Mouse (Mus musculus): ENCODE data around the gene Ugp2. TPM values are rescaled to one million over a fixed set of nuclear protein-coding genes. Genes with fewer than 3 reads are reported as not detected.

The Ugp2 gene
- polyA plus RNA-seq, 1 experiment: 3.7 TPM

GRCm38 (mm10) chr11:21325781-21326180, 45.2 kb downstream of the Ugp2 start:
- H3K4me1 ChIP-seq (replicated peaks; ENCODE audit: control insufficient read depth, insufficient read depth, low read length): no peaks in the 10 kb centered on the region
- H3K4me3 ChIP-seq (ENCODE audit: control insufficient read depth, insufficient read depth, low read length): no peak overlapping the region
- no peak overlapping the region for H3K27ac ChIP-seq (ENCODE audit: control insufficient read depth, insufficient read depth, low read length)
- TF ChIP-seq POLR2A (IDR thresholded peaks at IDR 0.05; ENCODE audit: control insufficient read depth, extremely low read depth, insufficient read depth, low read length, poor library complexity): no peak
- no peak for TF ChIP-seq CTCF (IDR thresholded peaks at IDR 0.05; ENCODE audit: borderline replicate concordance, control insufficient read depth, extremely low read depth, insufficient read depth, low read length, poor library complexity)
- H3K27me3 ChIP-seq (ENCODE audit: control insufficient read depth, insufficient read depth, low read length): no peaks in the 10 kb centered on the region
- WGBS: 98% methylated on average over 5 of the region's 5 CpGs
- peaks cover 30% of the 10 kb centered on the region for H3K36me3 ChIP-seq (ENCODE audit: control insufficient read depth, insufficient read depth, low read length)
- DNase-seq: no peak

- no peak for TF ChIP-seq CTCF (IDR thresholded peaks at IDR 0.05; ENCODE audit: borderline replicate concordance, control insufficient read depth, extremely low read depth, insufficient read depth, low read length, poor library complexity)
- no peak for TF ChIP-seq POLR2A (IDR thresholded peaks at IDR 0.05; ENCODE audit: control insufficient read depth, extremely low read depth, insufficient read depth, low read length, poor library complexity)
- DNase-seq: no peak
- Histone ChIP-seq H3K4me1 (replicated peaks; ENCODE audit: control insufficient read depth, insufficient read depth, low read length) (no peaks in the 10 kb centered on the region), H3K27ac (ENCODE audit: control insufficient read depth, insufficient read depth, low read length) (no peak overlapping the region), H3K27me3 (ENCODE audit: control insufficient read depth, insufficient read depth, low read length) (no peaks in the 10 kb centered on the region), H3K4me3 (ENCODE audit: control insufficient read depth, insufficient read depth, low read length) (no peak overlapping the region), H3K36me3 (ENCODE audit: control insufficient read depth, insufficient read depth, low read length) (peaks cover 26% of the 10 kb centered on the region)
- 93% methylated on average over 3 of the region's 3 CpGs for WGBS
Observed at GRCm38 (mm10) chr11:21322349-21322748, 48.7 kb downstream of the Ugp2 start.

GRCm38 (mm10) chr11:21321577-21321976, 49.4 kb downstream of the Ugp2 start:
- 92% methylated on average over 3 of the region's 3 CpGs for WGBS
- Histone ChIP-seq H3K27me3 (ENCODE audit: control insufficient read depth, insufficient read depth, low read length) (no peaks in the 10 kb centered on the region), H3K4me1 (replicated peaks; ENCODE audit: control insufficient read depth, insufficient read depth, low read length) (no peaks in the 10 kb centered on the region), H3K4me3 (ENCODE audit: control insufficient read depth, insufficient read depth, low read length) (no peak overlapping the region), H3K27ac (ENCODE audit: control insufficient read depth, insufficient read depth, low read length) (no peak overlapping the region), H3K36me3 (ENCODE audit: control insufficient read depth, insufficient read depth, low read length) (peaks cover 28% of the 10 kb centered on the region)
- TF ChIP-seq POLR2A (IDR thresholded peaks at IDR 0.05; ENCODE audit: control insufficient read depth, extremely low read depth, insufficient read depth, low read length, poor library complexity) (no peak), CTCF (IDR thresholded peaks at IDR 0.05; ENCODE audit: borderline replicate concordance, control insufficient read depth, extremely low read depth, insufficient read depth, low read length, poor library complexity) (no peak)
- no peak for DNase-seq

GRCm38 (mm10) chr11:21313922-21314657, 56.9 kb downstream of the Ugp2 start:
- Histone ChIP-seq H3K4me3 (ENCODE audit: control insufficient read depth, insufficient read depth, low read length) (no peak overlapping the region), H3K27me3 (ENCODE audit: control insufficient read depth, insufficient read depth, low read length) (no peaks in the 10 kb centered on the region), H3K36me3 (ENCODE audit: control insufficient read depth, insufficient read depth, low read length) (peaks cover 40% of the 10 kb centered on the region), H3K27ac (ENCODE audit: control insufficient read depth, insufficient read depth, low read length) (no peak overlapping the region), H3K4me1 (replicated peaks; ENCODE audit: control insufficient read depth, insufficient read depth, low read length) (no peaks in the 10 kb centered on the region)
- TF ChIP-seq POLR2A (IDR thresholded peaks at IDR 0.05; ENCODE audit: control insufficient read depth, extremely low read depth, insufficient read depth, low read length, poor library complexity) (no peak), CTCF (IDR thresholded peaks at IDR 0.05; ENCODE audit: borderline replicate concordance, control insufficient read depth, extremely low read depth, insufficient read depth, low read length, poor library complexity) (no peak)
- no peak for DNase-seq
- 80% methylated on average over 9 of the region's 9 CpGs for WGBS

- Histone ChIP-seq H3K4me1 (replicated peaks; ENCODE audit: control insufficient read depth, insufficient read depth, low read length) (no peaks in the 10 kb centered on the region), H3K27ac (ENCODE audit: control insufficient read depth, insufficient read depth, low read length) (no peak overlapping the region), H3K4me3 (ENCODE audit: control insufficient read depth, insufficient read depth, low read length) (no peak overlapping the region), H3K36me3 (ENCODE audit: control insufficient read depth, insufficient read depth, low read length) (peaks cover 49% of the 10 kb centered on the region), H3K27me3 (ENCODE audit: control insufficient read depth, insufficient read depth, low read length) (no peaks in the 10 kb centered on the region)
- TF ChIP-seq POLR2A (IDR thresholded peaks at IDR 0.05; ENCODE audit: control insufficient read depth, extremely low read depth, insufficient read depth, low read length, poor library complexity): no peak
- no peak for TF ChIP-seq CTCF (IDR thresholded peaks at IDR 0.05; ENCODE audit: borderline replicate concordance, control insufficient read depth, extremely low read depth, insufficient read depth, low read length, poor library complexity)
- no peak for DNase-seq
- WGBS: 92% methylated on average over 6 of the region's 6 CpGs
Observed at GRCm38 (mm10) chr11:21309516-21309915, 61.5 kb downstream of the Ugp2 start.

- no peak for TF ChIP-seq POLR2A (IDR thresholded peaks at IDR 0.05; ENCODE audit: control insufficient read depth, extremely low read depth, insufficient read depth, low read length, poor library complexity)
- peak; percentile 53; the same call in 1 of the 2 replicates for TF ChIP-seq CTCF (IDR thresholded peaks at IDR 0.05; ENCODE audit: borderline replicate concordance, control insufficient read depth, extremely low read depth, insufficient read depth, low read length, poor library complexity)
- peak; percentile 20 for DNase-seq
- H3K27ac ChIP-seq (ENCODE audit: control insufficient read depth, insufficient read depth, low read length): no peak overlapping the region
- no peak overlapping the region for H3K4me3 ChIP-seq (ENCODE audit: control insufficient read depth, insufficient read depth, low read length)
- no peaks in the 10 kb centered on the region for H3K27me3 ChIP-seq (ENCODE audit: control insufficient read depth, insufficient read depth, low read length)
- 90% methylated on average over 5 of the region's 5 CpGs for WGBS
- peaks cover 2% of the 10 kb centered on the region for H3K4me1 ChIP-seq (replicated peaks; ENCODE audit: control insufficient read depth, insufficient read depth, low read length)
- peaks cover 49% of the 10 kb centered on the region for H3K36me3 ChIP-seq (ENCODE audit: control insufficient read depth, insufficient read depth, low read length)
Observed at GRCm38 (mm10) chr11:21308119-21308518, 62.9 kb downstream of the Ugp2 start.

All from thymus, adult 2 months (tissue).